Mouse (Mus musculus) gastrocnemius, adult 8-10 months (tissue): Measurements from ENCODE around the gene Atp1b3. TPM values are rescaled to one million over a fixed set of nuclear protein-coding genes. Genes with fewer than 3 reads are reported as not detected.
"Not testable (repeated sequence)": the region's sequence is repeated elsewhere in the genome, so short reads cannot be mapped to it uniquely, and the experiment has no call there.

Experiments
- DNase-seq, 2 experiments: peaks; one replicate each; pipeline ENCODE4 v3.0.0; 2022; ENCODE audit warnings: low spot score in 2 of 2
- total RNA-seq, 4 experiments: library from RNA; stranded (reverse); gene quantifications; 2 replicates each; pipeline ENCODE4 v1.2.4; 2022

Gene Atp1b3
- total RNA-seq, 4 experiments from 2014 or later: 20.9 to 28.8 (median 27.0) TPM

DNA sequence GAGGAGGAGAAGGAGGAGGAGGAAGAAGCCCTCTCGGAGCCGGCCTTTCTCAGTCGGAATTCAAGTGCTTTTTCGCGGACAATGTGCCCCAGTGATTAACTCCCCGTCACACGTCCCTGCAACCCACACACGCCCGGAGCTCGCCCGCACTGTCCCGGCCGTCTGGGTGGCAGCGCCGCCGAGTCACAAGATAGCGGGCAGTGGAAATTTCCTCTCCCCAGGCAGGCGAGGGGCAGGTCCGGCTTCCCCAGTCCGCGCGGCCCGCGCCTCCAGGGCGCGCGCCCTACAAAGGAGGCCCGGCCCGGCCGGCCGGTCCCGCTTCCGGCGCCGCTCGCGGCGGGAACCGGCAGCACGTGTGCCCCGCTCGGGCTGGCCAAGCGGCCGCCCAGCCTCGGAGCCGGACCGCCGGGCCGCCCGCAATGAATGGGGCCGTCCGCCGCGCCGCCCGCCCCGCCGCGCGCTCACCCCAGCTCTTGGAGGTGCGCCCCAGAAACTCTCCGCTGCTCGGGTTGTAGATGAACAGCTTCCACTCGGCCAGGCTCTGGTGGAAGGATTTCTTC, 581 bp downstream of the Atp1b3 start:
- peak; percentile 54 to 60 for DNase-seq

DNA sequence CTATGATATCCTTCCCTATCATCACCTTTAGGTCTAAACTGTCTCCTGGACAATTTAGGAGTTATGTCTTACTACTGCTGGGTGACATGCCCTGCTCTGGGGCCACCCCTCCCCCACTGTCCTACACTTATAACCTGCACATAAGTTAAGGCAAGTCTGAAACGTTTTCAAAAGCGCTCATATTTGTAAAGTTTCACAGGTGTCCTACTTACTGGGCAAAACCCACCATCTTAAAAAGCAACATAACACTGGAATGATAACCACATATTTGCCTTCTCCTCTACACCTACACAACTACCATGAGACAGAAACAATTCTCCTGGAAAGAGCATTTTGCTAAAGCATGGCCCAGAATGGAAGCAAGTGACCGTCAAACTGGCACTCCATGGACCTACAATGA, 4.2 kb downstream of the Atp1b3 start:
- DNase-seq: no peak

GRCm38 (mm10) chr9:96353799-96354198, 10.4 kb downstream of the Atp1b3 start:
- DNase-seq: peak in 1 of 2 experiments; percentile 12

- DNase-seq: no peak
Observed at GRCm38 (mm10) chr9:96353121-96353769, 11.0 kb downstream of the Atp1b3 start.

- not testable (repeated sequence) for DNase-seq
Observed at GRCm38 (mm10) chr9:96351771-96352170, 12.5 kb downstream of the Atp1b3 start.

DNA sequence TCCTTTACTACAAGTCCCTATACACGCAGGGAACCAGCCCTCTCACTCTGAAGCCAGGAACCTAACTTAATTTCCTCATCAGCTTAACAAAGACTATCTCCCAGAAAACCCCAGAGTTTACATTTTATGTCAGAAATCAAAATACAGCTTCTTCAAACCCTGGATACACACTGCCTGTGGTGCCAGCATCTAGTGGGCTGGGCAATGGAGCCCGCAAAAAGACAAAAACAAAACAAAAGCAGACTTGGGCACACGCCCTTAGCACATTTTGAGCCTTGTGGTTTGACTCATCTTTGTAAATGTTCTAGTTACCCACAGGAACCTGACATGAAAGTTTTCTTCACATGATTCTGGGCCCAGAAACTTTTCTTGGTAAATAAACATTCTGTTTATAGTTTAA, 13.8 kb downstream of the Atp1b3 start:
- DNase-seq: no peak

GRCm38 (mm10) chr9:96350010-96350409, 14.2 kb downstream of the Atp1b3 start:
- peak; percentile 46 to 47 for DNase-seq

DNA sequence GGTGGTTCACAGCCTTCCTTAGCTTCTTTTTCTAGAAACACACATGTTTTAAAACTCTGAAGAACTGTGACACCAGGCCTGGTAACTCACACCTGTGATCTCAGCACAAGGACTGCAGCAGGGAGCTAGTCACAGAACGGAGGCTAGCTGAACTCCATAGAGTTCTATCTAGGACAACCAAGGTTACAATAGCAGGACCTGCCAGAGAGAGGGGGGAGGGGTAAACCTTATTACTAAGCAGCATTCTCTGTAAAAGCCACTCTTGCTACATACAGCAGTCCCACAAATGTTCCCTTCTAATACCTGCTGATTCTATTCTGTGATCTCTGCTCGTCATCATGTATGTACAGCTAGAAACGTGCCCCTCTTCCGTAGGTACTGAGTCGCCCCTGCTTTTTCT, 15.4 kb downstream of the Atp1b3 start:
- no peak for DNase-seq

DNA sequence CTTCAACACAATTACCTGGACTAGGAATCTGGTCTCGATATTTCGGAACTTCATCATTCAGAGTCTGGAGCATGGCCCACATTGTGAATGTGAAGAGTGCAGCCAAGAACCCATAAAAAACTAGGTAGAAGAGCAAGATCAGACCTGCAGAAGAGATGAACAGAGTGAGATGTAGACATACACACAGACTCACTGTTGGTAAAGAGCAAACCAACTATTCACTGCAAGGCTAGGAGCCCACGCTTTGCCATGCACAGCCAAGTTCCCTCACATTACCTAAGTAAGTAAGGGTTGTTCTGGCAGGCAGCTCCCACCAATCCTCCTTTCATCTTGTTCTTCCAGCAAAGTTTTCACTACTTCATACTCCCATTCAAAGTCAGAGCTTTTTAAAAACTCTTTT, 18.5 kb downstream of the Atp1b3 start:
- no peak for DNase-seq

- DNase-seq: no peak
Observed at GRCm38 (mm10) chr9:96331146-96331545, 33.1 kb downstream of the Atp1b3 start.

DNA sequence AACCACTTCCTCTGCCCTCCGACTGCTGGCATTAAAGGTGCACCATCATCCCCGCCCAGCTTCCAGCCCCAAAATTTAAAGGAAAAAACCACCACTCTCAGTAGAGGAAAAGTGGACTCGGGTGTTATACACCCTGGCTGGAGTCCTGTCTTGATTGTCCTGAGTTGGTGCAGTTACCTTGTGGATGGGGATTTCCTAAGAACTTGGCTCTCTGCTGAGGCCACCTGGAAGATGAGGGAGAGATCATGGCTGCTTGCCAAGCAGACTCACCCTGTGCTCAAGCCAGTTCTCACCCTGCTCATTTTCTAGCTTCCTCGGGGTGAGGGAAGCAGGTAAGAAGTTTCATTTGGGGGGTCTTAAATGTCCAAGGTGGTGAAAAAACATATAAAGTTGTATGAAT, 36.0 kb downstream of the Atp1b3 start:
- no peak for DNase-seq

GRCm38 (mm10) chr9:96326496-96326923, 37.7 kb downstream of the Atp1b3 start:
- DNase-seq: no peak

GRCm38 (mm10) chr9:96324502-96324901, 39.7 kb downstream of the Atp1b3 start:
- no peak for DNase-seq

- no peak for DNase-seq
Observed at GRCm38 (mm10) chr9:96322411-96323152, 41.7 kb downstream of the Atp1b3 start.

DNA sequence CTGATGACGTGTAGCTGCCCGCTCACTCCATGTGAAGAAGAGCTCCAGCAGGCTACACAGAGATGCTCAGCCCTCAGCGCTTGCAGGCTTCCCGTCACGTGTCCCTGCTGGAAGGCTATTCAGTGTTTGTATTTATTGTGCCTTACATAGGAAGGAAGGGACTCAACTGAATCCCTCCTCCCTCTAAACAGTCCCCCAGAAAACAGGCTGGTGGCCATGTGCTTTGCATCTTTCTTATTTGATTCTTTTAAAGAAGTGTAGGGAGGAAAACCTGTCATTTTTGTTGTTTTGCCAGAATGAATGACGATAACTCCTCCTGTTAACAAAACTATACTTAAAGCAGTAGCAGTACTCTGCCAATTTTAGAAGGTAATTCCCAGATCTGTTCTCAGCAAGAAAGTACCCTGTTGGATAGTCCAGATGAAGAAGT, 43.7 kb downstream of the Atp1b3 start:
- DNase-seq: no peak

- no peak for DNase-seq
Observed at GRCm38 (mm10) chr9:96319333-96319732, 44.9 kb downstream of the Atp1b3 start.

GRCm38 (mm10) chr9:96312074-96312473, 52.2 kb downstream of the Atp1b3 start:
- no peak for DNase-seq

- DNase-seq: no peak
Observed at GRCm38 (mm10) chr9:96308816-96309215, 55.4 kb downstream of the Atp1b3 start.

DNA sequence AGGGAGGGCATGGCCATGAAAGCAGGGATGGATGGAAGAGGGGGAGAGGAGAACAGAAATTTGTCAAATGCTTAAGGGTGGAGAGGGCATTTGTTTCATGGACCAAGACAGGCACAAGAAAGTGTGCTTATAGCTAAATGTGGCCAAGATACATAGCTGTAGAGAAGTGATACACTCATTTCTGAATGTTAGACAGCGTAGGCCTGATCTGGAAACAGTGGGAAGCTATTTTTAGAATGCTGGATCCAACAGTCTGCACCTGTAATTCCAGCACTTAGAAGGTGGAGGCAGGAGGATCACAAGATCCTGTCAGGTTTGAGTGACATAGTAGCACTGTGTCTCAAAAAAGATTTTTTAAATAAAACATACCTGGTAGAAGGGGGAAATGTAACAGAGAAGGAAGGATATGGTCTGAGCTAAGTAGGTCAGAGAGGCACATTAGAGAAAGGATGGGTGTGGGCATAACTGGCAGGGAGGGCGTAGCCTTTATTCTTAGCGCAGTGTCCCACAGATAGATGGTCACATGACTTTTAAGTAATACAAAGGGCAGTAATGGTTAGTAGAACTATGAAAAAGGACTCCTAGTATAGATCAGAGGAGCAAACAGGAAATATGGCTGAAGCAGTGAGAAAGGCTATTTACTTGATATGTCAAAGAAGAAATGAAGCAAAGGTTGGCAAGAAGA, 64.8 kb downstream of the Atp1b3 start:
- no peak for DNase-seq

DNA sequence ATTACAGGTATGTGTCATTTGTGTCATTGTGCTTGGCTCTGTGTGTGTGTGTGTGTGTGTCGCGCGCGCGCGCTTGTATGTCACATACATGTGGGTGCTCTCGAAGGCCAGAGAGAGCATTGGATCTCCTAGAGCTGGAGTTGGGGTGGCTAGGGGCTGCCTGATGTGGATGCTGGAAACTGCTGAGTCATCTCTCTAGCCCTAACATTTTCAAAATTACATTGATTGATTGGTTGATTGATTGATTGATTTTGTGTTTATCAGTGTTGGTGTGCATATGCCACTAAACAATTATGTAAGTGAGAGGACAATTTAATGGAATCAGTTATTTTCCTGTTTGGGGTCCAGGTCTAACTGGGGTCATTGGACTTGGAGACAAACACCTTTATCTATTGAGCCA, 72.1 kb downstream of the Atp1b3 start:
- DNase-seq: no peak

DNA sequence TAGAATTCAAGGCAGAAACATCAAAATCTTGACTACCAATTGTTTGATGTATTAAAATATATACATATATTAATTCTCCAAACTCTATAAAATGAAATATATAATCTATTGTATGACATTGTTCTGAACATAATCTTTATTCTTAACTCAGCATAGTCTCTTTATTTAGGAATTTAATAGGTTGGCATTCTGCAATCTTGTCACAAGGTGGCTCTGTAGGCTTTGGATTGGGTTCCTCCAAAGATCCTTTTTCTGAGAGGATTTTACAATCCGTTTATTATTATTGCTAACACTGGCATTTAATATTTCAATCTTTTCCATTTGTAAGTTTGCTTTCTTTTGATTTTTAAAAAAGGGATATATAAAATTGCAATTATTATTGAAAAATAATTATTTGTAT, 79.3 kb downstream of the Atp1b3 start:
- no peak for DNase-seq
